Mouse (Mus musculus): ENCODE measurements around the gene Fam210b. TPM values are rescaled to one million over a fixed set of nuclear protein-coding genes. Genes with fewer than 3 reads are reported as not detected.
"Not testable (repeated sequence)": the region's sequence is repeated elsewhere in the genome, so short reads cannot be mapped to it uniquely, and the experiment has no call there.

Fam210b gene
- 10 to 100 TPM; 12.0 to 12.3 TPM for total RNA-seq (2021)
- long read RNA-seq, experiment 1, transcript Fam210b-201 (3 exons, 3,617 nt): major isoform, 18 of 26 reads
- long read RNA-seq, experiment 1, partial matches to known transcripts: 7 of 26 reads
- long read RNA-seq, experiment 1, other reads (novel, unspliced or antisense): 1 of 26 reads
- long read RNA-seq, experiment 2, transcript Fam210b-201 (3 exons, 3,617 nt): major isoform, 10 of 11 reads
- long read RNA-seq, experiment 2, partial matches to known transcripts: 0 of 11 reads
- long read RNA-seq, experiment 2, other reads (novel, unspliced or antisense): 1 of 11 reads

- DNase-seq (ENCODE audit: low spot score in 2 of 2): peak; percentile 88 to 93
Observed at GRCm38 (mm10) chr2:172345258-172345738, at the start of gene Fam210b. Fam210b (plus strand) TSS chr2:172345565.

GRCm38 (mm10) chr2:172298083-172298482, 47.3 kb upstream of the Fam210b start:
- no peak for DNase-seq (ENCODE audit: low spot score in 2 of 2)

- DNase-seq (ENCODE audit: low spot score in 2 of 2): no peak
Observed at GRCm38 (mm10) chr2:172298542-172298941, 46.8 kb upstream of the Fam210b start.

GRCm38 (mm10) chr2:172299126-172299921, 46.0 kb upstream of the Fam210b start:
- no peak for DNase-seq (ENCODE audit: low spot score in 2 of 2)

- no peak for DNase-seq (ENCODE audit: low spot score in 2 of 2)
Observed at GRCm38 (mm10) chr2:172302396-172302795, 43.0 kb upstream of the Fam210b start.

- no peak for DNase-seq (ENCODE audit: low spot score in 2 of 2)
Observed at GRCm38 (mm10) chr2:172304118-172304708, 41.2 kb upstream of the Fam210b start.

- DNase-seq (ENCODE audit: low spot score in 2 of 2): not testable (repeated sequence)
Observed at GRCm38 (mm10) chr2:172305546-172305945, 39.8 kb upstream of the Fam210b start.

GRCm38 (mm10) chr2:172306544-172306943, 38.8 kb upstream of the Fam210b start:
- DNase-seq (ENCODE audit: low spot score in 2 of 2): no peak

- DNase-seq (ENCODE audit: low spot score in 2 of 2): no peak
Observed at GRCm38 (mm10) chr2:172311731-172312130, 33.6 kb upstream of the Fam210b start.

GRCm38 (mm10) chr2:172320878-172321277, 24.5 kb upstream of the Fam210b start:
- no peak for DNase-seq (ENCODE audit: low spot score in 2 of 2)

- no peak for DNase-seq (ENCODE audit: low spot score in 2 of 2)
Observed at GRCm38 (mm10) chr2:172328248-172328647, 17.1 kb upstream of the Fam210b start.

GRCm38 (mm10) chr2:172329179-172329578, 16.2 kb upstream of the Fam210b start:
- peak; percentile 83 for DNase-seq (ENCODE audit: low spot score in 2 of 2)

GRCm38 (mm10) chr2:172338206-172338942, 7.0 kb upstream of the Fam210b start:
- DNase-seq (ENCODE audit: low spot score in 2 of 2): no peak

- DNase-seq (ENCODE audit: low spot score in 2 of 2): no peak
Observed at GRCm38 (mm10) chr2:172340936-172341335, 4.4 kb upstream of the Fam210b start.

- no peak for DNase-seq (ENCODE audit: low spot score in 2 of 2)
Observed at GRCm38 (mm10) chr2:172341606-172342005, 3.8 kb upstream of the Fam210b start.

- no peak for DNase-seq (ENCODE audit: low spot score in 2 of 2)
Observed at GRCm38 (mm10) chr2:172343751-172344150, 1.6 kb upstream of the Fam210b start.

- DNase-seq (ENCODE audit: low spot score in 2 of 2): no peak
Observed at GRCm38 (mm10) chr2:172344669-172345068, 696 bp upstream of the Fam210b start.

- peak; percentile 16 to 27 for DNase-seq (ENCODE audit: low spot score in 2 of 2)
Observed at GRCm38 (mm10) chr2:172346034-172346929, 917 bp downstream of the Fam210b start.

- DNase-seq (ENCODE audit: low spot score in 2 of 2): no peak
Observed at GRCm38 (mm10) chr2:172346933-172347611, 1.7 kb downstream of the Fam210b start.

Measured in left cerebral cortex, adult 18-20 months (tissue).